Mouse (Mus musculus) heart, embryonic 10.5 days (tissue): Measurements from ENCODE around the gene Esrrb. TPM values are rescaled to one million over a fixed set of nuclear protein-coding genes. Genes with fewer than 3 reads are reported as not detected.

ENCODE experiments used
- DNase-seq: peaks from one replicate; pipeline ENCODE4 v3.0.0-alpha.2; 2017; ENCODE audit warnings: low spot score
- H3K27ac ChIP-seq: fragments of 300-500 bp; sonication (generic); 2 replicates; pipeline ENCODE4 v1.5.1; 2016; ENCODE audit warnings: mild to moderate bottlenecking
- H3K27me3 ChIP-seq: fragments of 300-500 bp; sonication (generic); 2 replicates; pipeline ENCODE4 v1.6.1; 2016; ENCODE audit warnings: mild to moderate bottlenecking; ENCODE audit not compliant: poor library complexity, insufficient read depth, severe bottlenecking
- H3K36me3 ChIP-seq: fragments of 300-500 bp; sonication (generic); 2 replicates; pipeline ENCODE4 v1.6.1; 2016; ENCODE audit warnings: mild to moderate bottlenecking, moderate library complexity
- H3K4me1 ChIP-seq: fragments of 300-500 bp; sonication (generic); 2 replicates; pipeline ENCODE4 v1.6.1; 2016; ENCODE audit warnings: mild to moderate bottlenecking
- H3K4me3 ChIP-seq: fragments of 300-500 bp; sonication (generic); 2 replicates; pipeline ENCODE4 v1.5.1; 2016; ENCODE audit warnings: mild to moderate bottlenecking, moderate library complexity
- H3K9me3 ChIP-seq: fragments of 300-500 bp; sonication (generic); 2 replicates; pipeline ENCODE4 v1.6.1; 2016; ENCODE audit warnings: mild to moderate bottlenecking, moderate library complexity
- WGBS: fragments of 180-500 bp; shearing (Covaris S2); methylation state at CpG from one replicate; pipeline ENCODE4 v1.1.7; 2016; 5-methylcytosine and 5-hydroxymethylcytosine counted together
- polyA plus RNA-seq: library from polyadenylated mRNA; unstranded; fragments of >200 nt; fragmentation: Nextera tagmentation; extraction: Ambion mirVana; gene quantifications from 2 replicates; pipeline ENCODE4 v1.2.1, GENCODE M21; 2016

Gene Esrrb
- polyA plus RNA-seq, 1 experiment from 2014 or later: 1.6 TPM

DNA sequence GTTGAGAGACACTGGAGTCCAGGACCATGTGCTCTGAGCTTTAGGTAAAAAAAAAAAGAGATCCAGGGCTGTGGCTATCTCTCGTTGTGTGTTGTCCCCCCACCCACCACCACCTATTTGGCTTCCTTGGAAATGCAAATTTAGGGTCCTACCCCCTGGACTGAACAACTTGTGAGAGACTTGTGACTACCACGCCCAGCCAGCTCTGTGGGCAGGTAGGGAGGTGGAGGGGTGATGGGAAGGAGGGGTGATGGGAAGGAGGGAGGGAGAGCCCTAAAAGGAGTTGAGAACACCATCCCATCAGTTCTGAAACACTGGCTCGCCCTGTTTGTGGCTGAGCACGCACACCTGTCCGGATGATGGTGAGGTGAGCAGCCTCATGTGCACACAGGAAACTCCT lies 118.0 kb downstream of the Esrrb start:
- Histone ChIP-seq H3K27ac (no peak overlapping the region), H3K27me3 (no peaks in the 10 kb centered on the region), H3K4me3 (no peak overlapping the region), H3K4me1 (peaks cover 52% of the 10 kb centered on the region), H3K9me3 (no peaks in the 10 kb centered on the region), H3K36me3 (no peaks in the 10 kb centered on the region)
- DNase-seq: no peak
- WGBS: 80% methylated on average over 5 of the region's 5 CpGs

- Histone ChIP-seq H3K4me3 (no peak overlapping the region), H3K4me1 (peaks cover 30% of the 10 kb centered on the region), H3K36me3 (no peaks in the 10 kb centered on the region), H3K9me3 (no peaks in the 10 kb centered on the region), H3K27me3 (no peaks in the 10 kb centered on the region), H3K27ac (peak overlapping the region; percentile 56)
- 49% methylated on average over 6 of the region's 6 CpGs for WGBS
- DNase-seq: no peak
Measured at GRCm38 (mm10) chr12:86482029-86482428, 121.1 kb downstream of the Esrrb start.

DNA sequence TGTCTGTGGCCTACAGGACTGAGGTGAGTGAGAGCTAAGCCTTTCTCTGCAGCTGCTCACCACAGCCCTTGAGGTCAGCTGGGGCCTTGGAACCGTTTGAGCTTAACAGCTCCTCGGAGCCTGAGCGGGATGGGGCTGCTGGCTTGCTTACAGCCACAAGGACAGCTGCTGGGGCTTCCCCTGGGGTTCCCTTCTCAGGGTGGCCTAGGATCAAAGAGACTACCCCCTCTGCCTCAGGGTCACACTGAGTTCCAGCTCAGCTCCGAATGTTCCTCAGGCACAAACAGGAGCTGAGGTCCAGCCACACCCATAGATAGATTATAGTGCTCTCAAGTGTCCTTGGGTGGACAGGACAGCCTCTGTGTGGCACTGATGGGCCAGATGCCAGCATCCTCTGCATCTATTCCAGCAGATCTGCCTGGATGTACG lies 122.5 kb downstream of the Esrrb start:
- H3K4me3 ChIP-seq: no peak overlapping the region
- H3K9me3 ChIP-seq: no peaks in the 10 kb centered on the region
- no peaks in the 10 kb centered on the region for H3K36me3 ChIP-seq
- no peak for DNase-seq
- WGBS: 49% methylated on average over 5 of the region's 5 CpGs
- no peaks in the 10 kb centered on the region for H3K27me3 ChIP-seq
- H3K27ac ChIP-seq: peak overlapping the region; percentile 12; the same call in 1 of the 2 replicates
- peaks cover 30% of the 10 kb centered on the region for H3K4me1 ChIP-seq

DNA sequence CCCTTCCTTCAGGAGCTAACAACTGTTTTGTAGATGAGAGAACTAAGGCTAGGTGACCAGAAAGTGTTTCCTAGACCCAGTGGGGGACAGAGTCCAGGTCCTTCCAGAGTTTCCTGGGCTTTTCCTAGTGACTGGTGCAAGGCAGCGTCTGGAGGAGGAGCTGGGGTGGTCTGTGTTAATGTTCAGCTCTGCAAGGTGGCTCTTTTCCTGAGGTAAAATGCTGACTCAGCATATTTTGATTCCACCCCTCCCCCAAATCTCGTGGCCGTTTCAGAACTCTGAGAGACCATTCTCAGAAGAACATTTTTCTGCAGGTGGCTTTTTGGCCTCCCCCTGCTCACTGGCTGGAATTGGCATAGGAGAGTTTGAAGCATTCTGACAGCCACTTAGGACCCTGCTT lies 127.1 kb downstream of the Esrrb start:
- Histone ChIP-seq H3K36me3 (no peaks in the 10 kb centered on the region), H3K4me1 (peaks cover 33% of the 10 kb centered on the region), H3K4me3 (no peak overlapping the region), H3K27ac (no peak overlapping the region), H3K9me3 (no peaks in the 10 kb centered on the region), H3K27me3 (no peaks in the 10 kb centered on the region)
- WGBS: 62% methylated on average over 3 of the region's 3 CpGs
- no peak for DNase-seq

DNA sequence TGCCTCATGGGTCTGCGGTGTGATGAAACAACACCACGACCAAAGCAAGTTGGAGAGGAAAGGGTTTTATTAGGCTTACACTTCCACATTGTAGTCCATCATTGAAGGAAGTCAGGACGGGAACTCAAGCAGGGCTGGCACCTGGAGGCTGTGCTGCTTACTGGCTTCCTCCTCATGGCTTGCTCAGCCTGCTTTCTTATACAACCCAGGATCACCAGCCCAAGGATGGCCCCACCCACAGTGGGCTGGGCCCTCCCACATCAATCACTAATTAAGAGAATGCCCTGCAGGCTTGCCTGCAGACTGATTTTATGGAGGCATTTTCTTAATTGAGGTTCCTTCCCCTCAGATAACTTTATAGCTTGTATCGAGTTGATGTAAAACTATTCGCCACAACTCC lies 129.1 kb downstream of the Esrrb start:
- Histone ChIP-seq H3K27me3 (no peaks in the 10 kb centered on the region), H3K4me3 (no peak overlapping the region), H3K9me3 (no peaks in the 10 kb centered on the region), H3K27ac (no peak overlapping the region), H3K36me3 (no peaks in the 10 kb centered on the region), H3K4me1 (peaks cover 22% of the 10 kb centered on the region)
- WGBS: 84% methylated on average over 5 of the region's 5 CpGs
- no peak for DNase-seq

GRCm38 (mm10) chr12:86491500-86491899 lies 130.6 kb downstream of the Esrrb start:
- Histone ChIP-seq H3K27me3 (no peaks in the 10 kb centered on the region), H3K4me3 (no peak overlapping the region), H3K36me3 (no peaks in the 10 kb centered on the region), H3K4me1 (peaks cover 22% of the 10 kb centered on the region), H3K9me3 (no peaks in the 10 kb centered on the region), H3K27ac (no peak overlapping the region)
- DNase-seq: no peak
- WGBS: 66% methylated on average over 3 of the region's 3 CpGs

DNA sequence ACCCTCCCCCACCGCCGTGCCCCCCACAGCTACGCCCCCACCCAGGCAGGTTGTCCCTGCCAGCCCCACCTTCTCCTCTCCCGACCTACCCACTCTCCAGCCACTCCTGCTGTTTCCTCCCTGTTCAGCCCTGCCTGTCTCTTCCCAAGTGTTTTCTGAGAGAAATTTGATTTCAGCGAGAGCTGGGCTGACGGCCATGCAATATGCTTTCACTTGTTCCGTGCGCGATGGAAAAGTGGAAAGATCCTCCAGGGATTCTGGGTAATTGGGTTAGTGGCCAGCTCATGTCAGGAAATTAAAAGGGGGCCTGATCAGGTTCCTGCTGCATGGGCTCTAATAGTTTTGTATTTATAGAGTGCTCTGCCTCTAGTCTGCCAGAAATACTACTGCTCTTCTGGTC lies 131.9 kb downstream of the Esrrb start:
- Histone ChIP-seq H3K27ac (no peak overlapping the region), H3K4me3 (0 out of 2 replicates have a peak overlapping the region, but pooled peaks have one; percentile 1), H3K4me1 (peaks cover 22% of the 10 kb centered on the region), H3K9me3 (no peaks in the 10 kb centered on the region), H3K27me3 (no peaks in the 10 kb centered on the region), H3K36me3 (no peaks in the 10 kb centered on the region)
- WGBS: 29% methylated on average over 9 of the region's 9 CpGs
- DNase-seq: no peak

DNA sequence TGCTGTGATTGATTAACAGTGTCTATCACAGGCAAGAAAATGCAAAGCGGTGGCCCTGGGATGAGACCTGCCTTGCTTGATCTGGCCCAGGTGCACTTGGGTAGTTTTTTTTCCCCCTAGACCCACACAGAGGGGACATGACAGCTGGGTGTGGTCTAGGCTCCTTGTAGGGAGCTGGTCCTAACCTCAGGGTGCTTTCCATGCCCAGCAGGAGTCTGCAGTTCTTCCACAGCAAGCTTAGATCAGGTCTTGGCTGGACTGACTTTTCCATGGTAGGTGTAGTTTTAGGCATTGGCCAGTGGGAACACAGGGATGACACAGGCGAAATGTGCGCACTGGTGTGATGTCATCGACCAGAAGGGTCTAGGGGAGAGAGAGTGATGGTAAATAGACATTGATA lies 136.2 kb downstream of the Esrrb start:
- WGBS: 91% methylated on average over 4 of the region's 4 CpGs
- no peaks in the 10 kb centered on the region for H3K9me3 ChIP-seq
- H3K4me1 ChIP-seq: peaks cover 27% of the 10 kb centered on the region
- no peak for DNase-seq
- no peaks in the 10 kb centered on the region for H3K27me3 ChIP-seq
- H3K4me3 ChIP-seq: no peak overlapping the region
- no peak overlapping the region for H3K27ac ChIP-seq
- no peaks in the 10 kb centered on the region for H3K36me3 ChIP-seq

DNA sequence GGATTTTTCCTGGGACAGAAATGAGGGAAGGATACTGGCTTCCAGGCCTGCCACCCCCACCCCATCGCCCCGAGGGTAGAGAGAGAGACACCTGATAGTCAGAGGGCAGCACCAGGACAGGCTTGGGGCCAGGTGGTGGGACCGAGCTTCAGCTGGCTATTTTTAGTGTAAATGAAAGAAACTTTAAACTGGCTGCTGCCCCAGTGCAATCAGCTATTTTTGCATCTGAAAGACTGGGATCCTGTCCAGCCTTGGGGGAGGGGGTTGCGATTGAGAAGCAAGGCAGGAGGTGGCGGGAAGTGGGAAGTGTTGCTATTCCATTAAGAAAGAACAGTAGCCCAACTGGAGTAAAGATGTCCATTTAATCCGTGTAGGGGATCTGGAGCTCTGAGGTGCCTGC lies 137.8 kb downstream of the Esrrb start:
- DNase-seq: no peak
- H3K27ac ChIP-seq: peak overlapping the region; percentile 76; the same call in 1 of the 2 replicates
- 21% methylated on average over 6 of the region's 6 CpGs for WGBS

DNA sequence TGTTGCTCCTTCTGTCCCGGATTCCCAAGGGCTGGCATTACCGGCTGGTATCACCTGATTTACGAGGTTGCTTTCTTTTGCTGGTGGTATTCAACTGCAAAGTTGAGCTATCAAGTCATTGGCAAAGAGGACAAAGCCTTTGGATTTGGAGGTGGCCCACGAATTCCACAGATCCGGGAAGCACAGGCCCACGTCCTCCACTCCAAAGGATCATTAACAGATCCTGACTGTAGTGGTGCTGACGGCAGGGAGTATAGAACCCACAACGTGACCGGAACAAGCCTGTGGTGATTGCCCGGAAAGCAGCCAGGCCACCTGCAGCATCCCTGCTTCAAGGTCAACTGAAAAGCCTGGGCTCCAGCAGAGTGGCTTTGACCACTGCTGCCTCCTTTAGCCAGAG lies 140.8 kb downstream of the Esrrb start:
- WGBS: 74% methylated on average over 10 of the region's 10 CpGs
- Histone ChIP-seq H3K36me3 (no peaks in the 10 kb centered on the region), H3K27me3 (peaks cover 29% of the 10 kb centered on the region; the same call in 1 of the 2 replicates), H3K4me3 (no peak overlapping the region), H3K27ac (no peak overlapping the region), H3K4me1 (peaks cover 17% of the 10 kb centered on the region), H3K9me3 (no peaks in the 10 kb centered on the region)
- no peak for DNase-seq

More for the DNA sequence above, 137.8 kb downstream of the Esrrb start:
- Histone ChIP-seq H3K4me3 (no peak overlapping the region; the same call in 1 of the 2 replicates), H3K36me3 (no peaks in the 10 kb centered on the region), H3K27me3 (0 out of 2 replicates have a peak, but pooled peaks cover 8% of the 10 kb centered on the region), H3K4me1 (peaks cover 16% of the 10 kb centered on the region), H3K9me3 (no peaks in the 10 kb centered on the region)

DNA sequence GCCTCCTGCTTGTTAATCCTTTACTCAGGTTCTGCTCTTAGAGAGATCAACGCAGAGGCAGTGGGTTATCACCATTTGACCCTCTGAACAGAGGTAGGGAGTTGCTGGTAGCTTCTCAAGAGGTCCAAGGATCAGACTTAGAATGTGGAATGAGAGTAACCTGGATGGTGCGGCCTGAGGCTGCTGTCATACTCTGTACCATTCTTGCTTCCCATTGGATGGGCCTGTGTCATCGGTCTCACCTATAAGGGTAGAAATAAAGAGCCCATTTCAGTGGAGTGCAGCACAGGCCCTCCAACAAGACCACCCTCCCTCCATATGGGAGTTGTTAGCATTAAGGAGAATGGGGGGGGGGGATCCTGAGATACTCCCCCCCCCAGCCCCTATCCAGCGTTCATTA lies 143.0 kb downstream of the Esrrb start:
- Histone ChIP-seq H3K4me3 (no peak overlapping the region), H3K9me3 (no peaks in the 10 kb centered on the region), H3K27me3 (peaks cover 29% of the 10 kb centered on the region; the same call in 1 of the 2 replicates), H3K27ac (no peak overlapping the region), H3K36me3 (no peaks in the 10 kb centered on the region), H3K4me1 (peaks cover 7% of the 10 kb centered on the region)
- 77% methylated on average over 4 of the region's 4 CpGs for WGBS
- DNase-seq: no peak

DNA sequence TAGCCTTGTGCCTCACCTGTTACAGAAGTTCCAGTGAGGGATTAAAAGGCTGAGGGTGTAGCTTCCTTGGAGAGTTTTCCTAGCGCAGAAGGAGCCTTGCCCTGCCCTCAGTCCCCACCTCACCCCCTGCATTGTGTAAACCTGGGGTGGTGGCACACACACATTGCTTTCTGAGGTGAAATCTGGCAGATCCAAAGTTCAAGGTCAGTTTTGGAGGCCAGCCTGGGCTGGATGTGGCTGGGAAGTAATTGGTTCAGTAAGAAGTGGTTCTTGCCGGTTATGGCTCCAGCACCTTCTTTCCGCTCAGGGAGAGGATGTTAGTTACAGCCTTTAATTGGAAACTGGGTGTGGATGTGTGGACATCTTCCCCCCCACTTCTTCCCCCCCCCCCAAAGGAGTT lies 143.4 kb downstream of the Esrrb start:
- no peak for DNase-seq
- Histone ChIP-seq H3K4me1 (peaks cover 8% of the 10 kb centered on the region), H3K9me3 (no peaks in the 10 kb centered on the region), H3K4me3 (no peak overlapping the region), H3K27me3 (peaks cover 29% of the 10 kb centered on the region; the same call in 1 of the 2 replicates), H3K27ac (no peak overlapping the region), H3K36me3 (no peaks in the 10 kb centered on the region)
- WGBS: 79% methylated on average over 3 of the region's 3 CpGs

DNA sequence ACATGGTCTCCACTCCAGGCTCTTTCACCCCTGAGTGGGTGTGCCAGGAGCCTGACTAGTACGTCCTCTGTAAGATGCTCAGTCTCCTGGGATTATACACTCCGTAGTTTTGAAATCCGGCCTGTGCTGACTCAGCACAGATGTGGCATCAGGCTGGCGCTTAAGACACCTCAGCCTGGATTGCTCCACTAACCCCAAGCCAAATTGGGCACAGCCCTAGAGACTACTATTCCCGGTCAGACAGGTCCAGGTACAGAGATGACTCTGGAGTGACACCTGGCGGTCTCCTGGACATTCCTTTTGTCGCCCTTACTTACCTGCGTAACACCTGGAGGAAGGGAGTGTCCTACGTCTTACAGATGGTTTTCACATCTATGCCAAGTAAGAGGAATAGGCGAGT lies 146.8 kb downstream of the Esrrb start:
- DNase-seq: no peak
- no peak overlapping the region for H3K4me3 ChIP-seq
- H3K36me3 ChIP-seq: no peaks in the 10 kb centered on the region
- H3K27ac ChIP-seq: no peak overlapping the region
- WGBS: 85% methylated on average over 10 of the region's 10 CpGs
- no peaks in the 10 kb centered on the region for H3K9me3 ChIP-seq
- peaks cover 27% of the 10 kb centered on the region; the same call in 1 of the 2 replicates for H3K27me3 ChIP-seq
- peaks cover 18% of the 10 kb centered on the region for H3K4me1 ChIP-seq

GRCm38 (mm10) chr12:86508313-86508988 lies 147.5 kb downstream of the Esrrb start:
- Histone ChIP-seq H3K4me1 (peaks cover 19% of the 10 kb centered on the region), H3K27me3 (peaks cover 21% of the 10 kb centered on the region; the same call in 1 of the 2 replicates), H3K36me3 (no peaks in the 10 kb centered on the region), H3K27ac (no peak overlapping the region), H3K9me3 (no peaks in the 10 kb centered on the region), H3K4me3 (no peak overlapping the region)
- no peak for DNase-seq
- WGBS: 72% methylated on average over 6 of the region's 6 CpGs
